Mouse (Mus musculus) embryonic stem cell, embryonic (primary cell): ENCODE measurements at regions not wholly inside any gene's neighbourhood (a gene's known extent, or its start where the extent isn't known, plus 50 kb on each side); places are given as distances from the start of the nearest gene placed in this dataset.
"Not testable (repeated sequence)": the region's sequence is repeated elsewhere in the genome, so short reads cannot be mapped to it uniquely, and the experiment has no call there.

Source experiments
- CTCF ChIA-PET, 4 experiments: fragments of 300-600 bp in 2 of 4; fragments of 350-600 bp in 2 of 4; sonication (Branson Sonifier 250); formaldehyde crosslinking; loops; one replicate each; lab custom pipeline; 2022; ENCODE audit warnings: inconsistent platforms in 2 of 4; lab: Charles Lee
- POLR2A ChIA-PET, 4 experiments: fragments of 300-600 bp in 2 of 4; fragments of 350-600 bp in 2 of 4; sonication (Branson Sonifier 250); formaldehyde crosslinking; loops; one replicate each; lab custom pipeline; 2022; ENCODE audit warnings: antibody characterized with exemption in 4 of 4, inconsistent platforms in 1 of 4; lab: Charles Lee

DNA sequence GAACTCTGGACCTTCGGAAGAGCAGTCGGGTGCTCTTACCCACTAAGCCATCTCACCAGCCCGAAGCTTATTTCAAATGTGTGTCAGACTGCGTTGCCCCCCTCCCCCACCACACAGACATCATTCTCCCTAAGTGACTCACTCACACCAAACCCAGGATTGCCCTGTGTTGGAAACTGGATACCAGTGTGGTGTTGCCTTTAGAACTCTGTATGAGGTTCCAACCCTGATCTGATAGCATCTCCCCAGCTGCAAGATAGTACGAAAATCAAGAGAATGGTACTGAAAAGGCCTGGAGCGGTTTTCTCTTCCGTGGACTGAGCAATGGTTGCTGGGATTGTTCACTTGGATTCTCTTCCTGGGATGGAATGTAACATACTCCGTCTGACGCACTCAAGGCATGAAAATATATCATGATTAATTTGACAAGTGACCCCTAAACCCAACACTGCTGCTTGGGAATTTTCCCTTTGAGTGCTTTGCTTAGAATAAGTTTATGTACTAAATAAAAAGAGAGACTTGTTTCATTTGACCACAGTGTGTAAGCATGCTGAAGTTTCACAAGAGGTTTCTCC is 63.0 kb downstream of the Hand2 start:
- ChIA-PET POLR2A (no interaction called here), CTCF (interaction anchor here in 1 of 4 experiments (0.6 kb wide), 1 partner anchor 762 kb away, joined by 3 read pairs; no protein-coding TSS in a partner anchor)

DNA sequence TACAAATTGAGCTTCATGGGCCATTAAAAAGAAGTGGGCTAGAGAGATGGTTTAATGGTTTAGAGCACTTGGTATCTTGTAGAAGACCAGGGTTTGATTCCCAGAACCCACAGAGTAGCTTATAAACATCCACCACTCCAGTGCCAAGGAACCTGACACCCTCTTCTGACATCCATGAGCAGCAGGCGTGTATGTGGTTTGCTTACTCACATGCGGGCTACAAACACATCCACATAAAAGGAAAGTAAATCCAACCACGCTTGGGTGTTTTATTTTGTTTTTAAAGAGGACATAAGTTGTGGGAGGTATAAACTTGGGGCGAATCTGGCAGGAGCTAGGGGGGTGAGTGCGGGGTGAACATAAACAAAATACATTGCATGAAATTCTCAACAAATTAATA is 66.8 kb downstream of the Hand2 start:
- ChIA-PET CTCF (interaction anchor here in 2 of 4 experiments (0.6 to 1.5 kb wide), 2 partner anchors 12 to 129 kb away, joined by 3 to 8 read pairs; no protein-coding TSS in a partner anchor), POLR2A (no interaction called here)

DNA sequence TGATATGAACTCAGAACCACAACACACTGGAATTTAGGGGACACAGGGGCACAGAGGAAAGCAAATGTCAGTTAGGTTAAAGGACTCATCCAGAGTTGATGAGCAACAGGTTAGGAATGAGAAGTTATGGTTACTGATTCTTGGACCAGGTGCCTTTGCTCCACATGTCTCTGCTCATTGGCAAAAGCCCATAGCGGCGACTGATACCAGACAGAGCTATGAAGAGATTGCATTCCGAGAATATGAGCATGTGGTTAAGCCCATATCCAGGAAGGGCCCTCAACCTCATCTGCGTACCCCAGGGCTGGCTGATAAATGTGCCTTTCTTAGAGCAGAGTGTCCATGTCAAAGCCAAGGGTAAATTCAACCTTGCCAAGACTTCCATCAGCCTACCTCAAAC is 67.1 kb upstream of the Scrg1 start:
- CTCF ChIA-PET, result interaction anchor here in 1 of 4 experiments (1.5 kb wide), 1 partner anchor 15 kb away, joined by 3 read pairs; no protein-coding TSS in a partner anchor

DNA sequence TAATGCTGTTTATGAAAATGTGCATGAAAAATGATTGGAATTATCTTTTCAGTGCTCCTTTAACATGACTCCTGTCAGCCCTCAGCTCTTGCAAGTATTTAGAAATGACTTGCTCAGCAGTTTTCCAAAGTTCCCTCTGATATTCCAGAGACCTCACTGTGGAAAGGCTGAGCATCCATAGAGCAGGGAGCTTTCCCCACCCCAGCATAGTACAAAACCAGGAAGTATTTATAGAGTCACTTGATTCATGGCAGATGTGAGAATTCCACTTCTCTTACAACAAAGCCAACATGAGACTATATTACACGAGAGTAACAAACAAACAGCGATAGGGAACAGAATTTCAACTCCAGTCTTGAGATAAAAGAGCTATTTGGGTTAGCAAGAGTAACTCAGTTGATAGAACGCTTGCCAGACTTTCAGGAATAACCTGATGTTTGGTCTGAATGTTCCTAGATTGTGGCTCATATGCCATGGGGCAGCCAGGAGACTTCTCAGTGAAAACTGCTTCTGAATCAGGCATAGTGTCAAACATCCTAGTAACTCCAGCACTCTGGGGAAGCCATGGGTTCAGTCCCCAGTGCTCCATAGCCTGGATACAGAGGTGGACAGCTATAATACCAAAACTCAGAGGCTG is 57.6 kb upstream of the Scrg1 start:
- ChIA-PET POLR2A (interaction anchor here in 1 of 4 experiments (0.6 kb wide), 1 partner anchor 11 kb away, joined by 4 read pairs; no protein-coding TSS in a partner anchor), CTCF (interaction anchor here in 1 of 4 experiments (0.6 kb wide), 1 partner anchor 13 kb away, joined by 3 read pairs; no protein-coding TSS in a partner anchor)

More for the DNA sequence above, 67.1 kb upstream of the Scrg1 start:
- POLR2A ChIA-PET, result no interaction called here

DNA sequence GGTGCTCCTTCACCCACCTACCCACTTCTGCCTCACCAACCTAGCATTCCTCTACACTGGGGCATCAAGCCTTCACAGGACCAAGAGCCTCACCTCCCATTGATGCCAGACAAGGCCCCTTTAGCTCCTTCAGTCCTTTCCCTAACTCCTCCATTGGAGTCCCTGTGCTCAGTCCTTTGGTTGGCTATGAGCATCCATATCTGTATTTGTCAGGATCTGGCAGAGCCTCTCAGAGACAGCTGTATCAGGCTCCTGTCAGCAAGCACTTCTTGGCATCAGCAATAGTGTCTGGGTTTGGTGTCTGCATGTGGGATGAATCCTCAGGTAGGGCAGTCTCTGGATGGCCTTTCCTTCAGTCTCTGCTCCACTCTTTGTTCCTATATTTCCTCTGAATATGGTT is 55.6 kb upstream of the Scrg1 start:
- CTCF ChIA-PET, result not testable (repeated sequence)
- POLR2A ChIA-PET, result interaction anchor here in 1 of 4 experiments (0.9 to 1.3 kb wide), 3 partner anchors 90 to 120 kb away, joined by 3 to 4 read pairs (median 3); no protein-coding TSS in a partner anchor

DNA sequence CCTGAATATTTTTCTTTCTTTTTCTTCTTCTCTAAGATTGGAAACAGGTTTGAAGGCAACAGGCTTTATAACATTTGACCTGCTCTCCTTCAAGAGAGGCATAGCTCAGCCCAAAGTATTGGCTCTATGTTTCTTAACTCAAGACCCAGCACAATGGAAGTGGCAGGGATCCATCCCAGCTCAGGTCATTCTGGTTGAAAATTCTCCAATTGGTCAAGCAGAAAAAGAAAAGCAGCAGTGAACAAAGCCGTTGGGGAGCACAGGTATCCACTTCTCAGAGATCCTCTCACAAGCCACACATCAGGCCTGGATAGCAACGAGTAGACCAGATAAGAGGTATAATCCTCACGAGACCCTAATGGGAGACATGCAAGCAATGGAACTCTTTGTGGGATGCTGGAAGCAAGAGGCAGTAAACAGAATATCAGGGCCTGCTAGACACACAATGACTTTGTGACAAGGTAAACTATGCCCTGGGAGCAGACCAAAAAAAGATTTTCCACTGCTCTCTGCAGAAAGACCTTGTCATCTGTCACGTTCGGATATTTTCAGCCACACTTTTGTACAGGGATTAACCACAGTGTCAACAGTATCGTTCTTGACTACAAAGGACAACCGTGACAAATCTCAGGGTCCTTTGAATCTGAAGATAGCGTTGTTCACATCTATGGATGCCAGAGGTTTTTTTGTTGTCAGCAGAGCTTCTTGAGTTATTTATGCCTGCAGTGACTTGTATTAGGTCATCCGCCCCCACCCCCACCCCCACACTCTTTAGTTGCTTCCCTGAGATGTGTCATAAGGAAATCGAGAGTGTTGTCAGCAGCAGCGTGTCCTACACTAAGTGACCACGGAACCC is 54.7 kb upstream of the Scrg1 start:
- ChIA-PET CTCF (no interaction called here), POLR2A (interaction anchor here in 1 of 4 experiments (0.9 to 1.3 kb wide), 3 partner anchors 9 to 119 kb away, joined by 3 to 4 read pairs (median 3); no protein-coding TSS in a partner anchor)

DNA sequence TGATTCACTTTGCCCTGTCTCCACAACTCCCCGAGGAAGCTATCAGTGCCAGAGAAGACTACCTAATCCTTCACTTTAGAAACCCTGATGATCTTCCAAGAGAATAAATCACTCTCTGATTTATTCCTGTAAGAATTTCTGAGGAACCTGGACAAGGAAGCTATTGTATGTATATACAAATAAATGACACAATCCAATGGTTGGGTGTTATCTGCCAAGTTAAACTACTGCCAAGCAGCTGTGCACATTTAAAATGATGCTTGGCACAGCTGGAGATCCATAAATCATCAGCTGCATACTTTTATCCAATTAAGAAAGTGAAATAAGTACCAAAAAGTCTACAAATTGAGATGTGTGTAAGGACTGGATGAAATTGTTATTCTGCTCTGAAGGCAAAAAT is 54.1 kb upstream of the Scrg1 start:
- CTCF ChIA-PET, result interaction anchor here in 1 of 4 experiments (0.6 kb wide), 1 partner anchor 138 kb away, joined by 16 read pairs; no protein-coding TSS in a partner anchor
- POLR2A ChIA-PET, result interaction anchor here in 1 of 4 experiments (0.6 to 1.4 kb wide), 6 partner anchors 9 to 156 kb away, joined by 3 to 4 read pairs (median 3); no protein-coding TSS in a partner anchor

DNA sequence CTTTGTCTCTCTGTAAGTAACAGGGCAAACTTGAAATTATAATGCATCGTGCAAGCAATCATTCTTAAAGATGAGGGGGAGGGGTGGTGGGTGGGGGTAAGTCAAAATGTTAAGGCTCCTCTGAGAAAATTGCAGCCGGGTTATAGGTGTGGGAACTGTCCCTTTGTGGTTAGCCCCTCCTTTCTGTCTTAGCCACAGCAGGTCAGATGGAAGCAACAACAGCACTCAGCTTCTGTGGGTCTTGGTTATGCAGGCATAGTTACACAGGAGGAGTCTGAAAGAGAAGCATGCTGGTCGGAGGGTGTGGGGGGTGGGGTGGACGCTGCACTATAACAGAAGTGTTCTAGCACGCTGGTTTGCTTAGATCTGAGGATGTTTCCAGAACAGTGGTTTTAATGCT is 53.5 kb upstream of the Scrg1 start:
- ChIA-PET POLR2A (interaction anchor here in 1 of 4 experiments (0.6 to 1.4 kb wide), 8 partner anchors 9 to 156 kb away, joined by 3 to 4 read pairs (median 3); partner anchors contain the start of gene Hmgb2), CTCF (interaction anchor here in 1 of 4 experiments (0.6 kb wide), 2 partner anchors 85 to 137 kb away, joined by 3 to 16 read pairs; partner anchors contain the start of gene Sap30)

DNA sequence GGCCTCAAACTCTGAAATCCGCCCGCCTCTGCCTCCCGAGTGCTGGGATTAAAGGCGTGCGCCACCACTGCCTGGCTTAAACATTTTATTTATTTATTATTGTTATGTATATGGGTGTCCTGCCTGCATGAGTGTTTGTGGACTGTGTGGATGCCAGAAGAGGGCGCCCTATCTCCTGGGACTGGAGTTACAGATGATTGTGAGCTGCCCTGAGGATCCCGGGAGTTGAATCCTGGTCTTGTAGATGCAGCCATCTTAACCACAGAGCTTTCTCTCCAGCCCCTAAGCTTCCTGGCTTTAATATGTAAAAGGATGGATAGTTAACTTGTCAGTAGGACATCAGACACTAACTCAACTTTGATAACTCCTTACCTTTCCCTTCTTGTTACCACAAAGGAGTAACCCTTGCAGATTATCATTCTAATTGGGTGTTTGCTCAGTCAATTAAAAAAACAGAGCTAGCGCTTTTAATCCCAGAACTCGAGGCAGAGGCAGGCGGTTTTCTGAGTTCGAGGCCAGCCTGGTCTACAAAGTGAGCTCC is 52.0 kb upstream of the Scrg1 start:
- ChIA-PET POLR2A (interaction anchor here (0.6 to 1.6 kb wide), 25 partner anchors 8 to 117 kb away, joined by 3 to 15 read pairs (median 4); partner anchors contain the start of genes Sap30 (in 3 of the 4) and Hmgb2 (in 1 of the 4)), CTCF (interaction anchor here (0.6 to 1.6 kb wide), 28 partner anchors 9 to 215 kb away, joined by 3 to 13 read pairs (median 3); partner anchors contain the start of gene Sap30 (in 1 of the 4))

DNA sequence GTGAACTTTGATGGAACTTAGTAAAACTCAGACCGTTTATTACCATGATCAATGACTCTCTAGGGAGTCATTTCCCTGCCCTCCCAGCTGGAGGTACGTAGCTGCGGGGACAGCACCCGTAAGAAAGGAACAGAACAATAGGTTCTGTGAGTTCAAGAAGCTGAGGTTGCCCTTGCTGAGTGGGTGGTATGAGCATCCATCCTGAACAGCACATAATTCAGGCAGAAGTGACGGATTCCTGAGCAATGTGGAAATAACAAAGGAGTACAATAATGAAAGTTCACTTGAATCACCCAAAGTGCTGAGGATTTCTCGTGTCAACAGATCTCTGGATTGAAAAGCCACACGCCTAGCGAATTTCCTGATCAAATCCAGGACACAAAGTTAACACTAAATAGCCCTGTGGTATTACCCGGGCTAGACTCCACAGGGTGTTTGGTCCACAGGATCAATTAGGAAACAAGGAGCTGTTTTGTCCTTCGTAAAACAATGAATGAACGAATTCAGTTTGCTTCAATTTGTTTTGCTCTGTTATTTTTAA is 50.4 kb upstream of the Scrg1 start:
- POLR2A ChIA-PET, result interaction anchor here in 2 of 4 experiments (0.6 to 2.7 kb wide), 5 partner anchors 16 to 111 kb away, joined by 3 to 6 read pairs (median 4); partner anchors contain the start of gene Sap30 (in 1 of the 2)
- CTCF ChIA-PET, result interaction anchor here in 1 of 4 experiments (0.9 kb wide), 1 partner anchor 82 kb away, joined by 4 read pairs; the partner anchor contains the start of gene Sap30
